Mouse (Mus musculus) NIH3T3 (cell line): ENCODE data around the gene Gm49337.

ENCODE experiments used
- DNase-seq: peaks from one replicate; pipeline ENCODE4 v3.0.0-alpha.2; 2012; ENCODE audit warnings: low read depth

The Gm49337 gene

GRCm38 (mm10) chr4:116329256-116329655 is 156.1 kb downstream of the Gm49337 start:
- no peak for DNase-seq

- no peak for DNase-seq
These were observed 163.1 kb downstream of the Gm49337 start for GRCm38 (mm10) chr4:116336294-116336693.

GRCm38 (mm10) chr4:116342119-116342518 is 168.9 kb downstream of the Gm49337 start:
- peak; percentile 90 for DNase-seq
